Mouse (Mus musculus) MEL (cell line): Measurements from ENCODE around the gene 1700109H08Rik. TPM values are rescaled to one million over a fixed set of nuclear protein-coding genes. Genes with fewer than 3 reads are reported as not detected.

Source experiments
- DNase-seq: peaks from one replicate; pipeline ENCODE4 v3.0.0; 2011; ENCODE audit warnings: low read depth, low spot score
- H3K27ac ChIP-seq: 2 replicates; pipeline ENCODE4 v1.5.1; 2012; ENCODE audit warnings: low read depth, mild to moderate bottlenecking, control low read depth, low read length, moderate library complexity; ENCODE audit not compliant: control insufficient read depth
- H3K27me3 ChIP-seq, 2 experiments: fragments of 150-350 bp in 1 of 2; sonication (generic) in 1 of 2; 2 replicates each; pipeline ENCODE4 v1.6.1; 2012; ENCODE audit warnings: low read length in 2 of 2, mild to moderate bottlenecking in 2 of 2, improper control_type of control experiment in 1 of 2, moderate library complexity in 1 of 2; ENCODE audit not compliant: insufficient read depth in 2 of 2, control insufficient read depth in 1 of 2
- H3K36me3 ChIP-seq, 2 experiments: 2 replicates each; pipeline ENCODE4 v1.6.1; 2012 to 2014; ENCODE audit warnings: low read length in 2 of 2, improper control_type of control experiment in 1 of 2, inconsistent platforms in 1 of 2, mild to moderate bottlenecking in 1 of 2; ENCODE audit not compliant: insufficient read depth in 2 of 2, control insufficient read depth in 1 of 2
- H3K4me1 ChIP-seq, 2 experiments: fragments of 150-350 bp in 1 of 2; sonication (generic) in 1 of 2; 2 replicates each; pipeline ENCODE4 v1.6.1; 2012; ENCODE audit warnings: low read length in 2 of 2, improper control_type of control experiment in 1 of 2, mild to moderate bottlenecking in 1 of 2; ENCODE audit not compliant: insufficient read depth in 2 of 2, control insufficient read depth in 1 of 2
- H3K4me3 ChIP-seq, 2 experiments: fragments of 150-350 bp in 1 of 2; sonication (generic) in 1 of 2; 2 replicates each; pipeline ENCODE4 v1.5.1; 2012; ENCODE audit warnings: low read depth in 2 of 2, low read length in 2 of 2, mild to moderate bottlenecking in 2 of 2, moderate library complexity in 2 of 2, control low read depth in 1 of 2, improper control_type of control experiment in 1 of 2; ENCODE audit not compliant: control insufficient read depth in 1 of 2, insufficient read depth in 1 of 2
- H3K79me2 ChIP-seq: 2 replicates; pipeline ENCODE4 v1.6.1; 2012; ENCODE audit warnings: mild to moderate bottlenecking, low read length, moderate library complexity; ENCODE audit not compliant: control insufficient read depth, poor library complexity, insufficient read depth
- H3K9ac ChIP-seq: 2 replicates; pipeline ENCODE4 v1.6.1; 2012; ENCODE audit warnings: low read depth, mild to moderate bottlenecking, control low read depth, low read length, moderate library complexity; ENCODE audit not compliant: control insufficient read depth, poor library complexity, severe bottlenecking
- H3K9me3 ChIP-seq: fragments of 150-350 bp; sonication (generic); replicated peaks from 2 replicates; pipeline ENCODE4 v1.6.1; 2012; ENCODE audit warnings: mild to moderate bottlenecking, low read length, improper control_type of control experiment, moderate library complexity; ENCODE audit not compliant: insufficient read depth
- BHLHE40 ChIP-seq: IDR thresholded peaks from 2 replicates; pipeline ENCODE4 v1.6.1; 2012; ENCODE audit warnings: low read depth, mild to moderate bottlenecking, inconsistent platforms, low read length, improper control_type of control experiment, borderline replicate concordance
- CHD1 ChIP-seq: IDR thresholded peaks from 2 replicates; pipeline ENCODE4 v1.6.1; 2012; ENCODE audit warnings: low read depth, mild to moderate bottlenecking, inconsistent platforms, low read length, improper control_type of control experiment
- CHD2 ChIP-seq: IDR thresholded peaks from 2 replicates; pipeline ENCODE4 v1.6.1; 2011; ENCODE audit warnings: low read length, improper control_type of control experiment
- E2F4 ChIP-seq: IDR thresholded peaks from 2 replicates; pipeline ENCODE4 v1.6.1; 2011; ENCODE audit warnings: low read depth, low read length, improper control_type of control experiment, borderline replicate concordance
- GATA1 ChIP-seq: IDR thresholded peaks from 2 replicates; pipeline ENCODE4 v1.6.1; 2011; ENCODE audit warnings: low read depth, low read length, improper control_type of control experiment
- HCFC1 ChIP-seq: IDR thresholded peaks from 2 replicates; pipeline ENCODE4 v1.6.1; 2012; ENCODE audit warnings: low read depth, mild to moderate bottlenecking, inconsistent platforms, low read length, improper control_type of control experiment, moderate library complexity
- MAZ ChIP-seq: IDR thresholded peaks from 2 replicates; pipeline ENCODE4 v1.6.1; 2012; ENCODE audit warnings: low read depth, mild to moderate bottlenecking, inconsistent platforms, low read length, improper control_type of control experiment
- MEF2A ChIP-seq: IDR thresholded peaks from 2 replicates; pipeline ENCODE4 v1.6.1; 2014; ENCODE audit warnings: low read depth, mild to moderate bottlenecking, inconsistent platforms, low read length, improper control_type of control experiment; ENCODE audit not compliant: poor library complexity, insufficient replicate concordance, severe bottlenecking; ENCODE audit errors: extremely low read depth
- MXI1 ChIP-seq: IDR thresholded peaks from 2 replicates; pipeline ENCODE4 v1.6.1; 2011; ENCODE audit warnings: mild to moderate bottlenecking, low read depth, low read length, improper control_type of control experiment
- NELFE ChIP-seq: IDR thresholded peaks from 2 replicates; pipeline ENCODE4 v1.6.1; 2011; ENCODE audit warnings: low read depth, low read length, improper control_type of control experiment
- RAD21 ChIP-seq: IDR thresholded peaks from 2 replicates; pipeline ENCODE4 v1.6.1; 2011; ENCODE audit warnings: mild to moderate bottlenecking, low read depth, low read length, improper control_type of control experiment
- RCOR1 ChIP-seq: IDR thresholded peaks from 2 replicates; pipeline ENCODE4 v1.6.1; 2012; ENCODE audit warnings: low read depth, mild to moderate bottlenecking, inconsistent platforms, low read length, improper control_type of control experiment
- SMC3 ChIP-seq: IDR thresholded peaks from 2 replicates; pipeline ENCODE4 v1.6.1; 2011; ENCODE audit warnings: low read depth, low read length, improper control_type of control experiment
- UBTF ChIP-seq: IDR thresholded peaks from 2 replicates; pipeline ENCODE4 v1.6.1; 2012; ENCODE audit warnings: low read depth, mild to moderate bottlenecking, inconsistent platforms, low read length, improper control_type of control experiment, moderate library complexity, borderline replicate concordance; ENCODE audit not compliant: insufficient read depth
- ZC3H11A ChIP-seq: IDR thresholded peaks from 2 replicates; pipeline ENCODE4 v1.6.1; 2012; ENCODE audit warnings: low read depth, mild to moderate bottlenecking, inconsistent platforms, low read length, improper control_type of control experiment
- ZKSCAN1 ChIP-seq: IDR thresholded peaks from 2 replicates; pipeline ENCODE4 v1.6.1; 2012; ENCODE audit warnings: low read depth, mild to moderate bottlenecking, inconsistent platforms, low read length, improper control_type of control experiment, moderate library complexity
- polyA plus RNA-seq, 2 experiments: library from polyadenylated mRNA; stranded (reverse) in 1 of 2; unstranded in 1 of 2; fragments of >175 nt in 1 of 2; fragments of >200 nt in 1 of 2; gene quantifications; 2 replicates each; pipeline versions ENCODE4 v1.2.1 to v1.2.4; 2012; ENCODE audit warnings: low replicate concordance in 2 of 2, low read depth in 1 of 2; ENCODE audit not compliant: insufficient read length in 2 of 2, insufficient read depth in 1 of 2, missing spikeins in 1 of 2
- total RNA-seq: library from RNA; depleted of rRNA; stranded (reverse); fragments of 300-350 nt; gene quantifications from 2 replicates; pipeline ENCODE4 v1.2.3, GENCODE M21; 2012

1700109H08Rik gene
- total and polyA plus RNA-seq, 3 experiments, result 1.6 to 4.2 TPM; not detected in 1

DNA sequence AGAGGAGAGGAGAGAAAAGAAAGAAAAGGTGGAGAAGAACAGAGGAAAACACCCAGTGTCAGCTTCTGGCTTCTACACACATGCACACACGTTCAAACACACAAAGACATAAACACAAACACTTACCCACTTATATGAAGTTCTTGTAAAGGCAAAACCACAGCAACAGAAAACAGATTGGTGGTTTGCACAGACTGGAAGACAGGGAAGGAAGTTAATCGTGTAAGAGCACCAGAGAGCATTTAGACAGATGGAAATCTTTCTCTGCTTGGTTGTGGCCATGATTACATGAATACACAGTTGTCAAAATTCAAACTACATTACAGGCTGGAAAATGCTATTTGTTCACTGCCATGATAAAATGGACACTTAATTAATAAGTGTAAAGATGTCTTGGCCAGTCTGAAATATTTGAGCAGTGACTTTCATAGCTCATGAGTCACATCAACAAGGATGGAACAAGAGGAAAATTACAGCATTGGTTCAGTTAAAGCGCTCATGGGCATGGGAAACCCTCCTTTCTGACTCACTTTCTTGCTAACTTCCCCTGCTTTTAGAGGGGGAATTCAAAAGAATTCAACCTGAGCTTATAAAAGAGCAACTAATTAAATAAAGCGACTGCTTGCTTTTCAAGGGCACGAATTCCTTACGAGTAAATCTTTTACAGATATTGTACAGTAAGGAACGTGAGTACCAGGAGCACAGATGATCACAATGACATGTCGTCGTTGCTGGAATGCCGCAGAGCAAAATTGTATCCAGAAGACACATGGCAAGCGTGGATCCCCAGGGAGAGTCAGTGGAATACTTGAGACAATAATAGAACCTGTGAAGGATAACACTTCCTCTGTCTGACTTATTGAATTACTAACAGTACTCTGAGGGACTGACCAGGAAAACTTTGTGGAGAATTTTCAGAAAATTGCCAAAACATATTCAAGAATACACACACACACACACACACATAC is 32.6 kb upstream of the 1700109H08Rik start:
- H3K79me2 ChIP-seq, result peaks cover 2% of the 10 kb centered on the region
- peak; percentile 80 for TF ChIP-seq RCOR1
- no peak for TF ChIP-seq CHD1
- H3K27me3 ChIP-seq, result no peaks in the 10 kb centered on the region
- no peak overlapping the region for H3K4me3 ChIP-seq
- H3K36me3 ChIP-seq, result peaks cover 0 to 10% of the 10 kb centered on the region in 2 experiments; a peak in 2 of 4 replicates
- no peak overlapping the region for H3K9ac ChIP-seq
- no peak overlapping the region for H3K27ac ChIP-seq
- DNase-seq, result no peak
- H3K9me3 ChIP-seq, result no peaks in the 10 kb centered on the region
- peaks cover 2 to 7% of the 10 kb centered on the region in 2 experiments; a peak in 3 of 4 replicates for H3K4me1 ChIP-seq

GRCm38 (mm10) chr5:3541871-3542270 is 29.5 kb upstream of the 1700109H08Rik start:
- no peak overlapping the region for H3K4me3 ChIP-seq
- H3K27ac ChIP-seq, result no peak overlapping the region
- peaks cover 4 to 29% of the 10 kb centered on the region in 2 experiments for H3K36me3 ChIP-seq
- H3K79me2 ChIP-seq, result peaks cover 30% of the 10 kb centered on the region
- H3K9ac ChIP-seq, result no peak overlapping the region
- no peaks in the 10 kb centered on the region for H3K27me3 ChIP-seq
- DNase-seq, result no peak
- no peaks in the 10 kb centered on the region for H3K9me3 ChIP-seq
- peaks cover 16 to 24% of the 10 kb centered on the region in 2 experiments for H3K4me1 ChIP-seq
- TF ChIP-seq MAZ (no peak), RAD21 (no peak), HCFC1 (no peak), SMC3 (no peak), E2F4 (no peak), ZKSCAN1 (no peak), MEF2A (no peak), CHD2 (no peak), NELFE (no peak), BHLHE40 (no peak), UBTF (no peak), ZC3H11A (no peak), MXI1 (no peak), GATA1 (no peak)
- TF ChIP-seq, all 39 proteins: peak for 0
